Mouse (Mus musculus): ENCODE measurements around the gene Olfr1204.

DNA sequence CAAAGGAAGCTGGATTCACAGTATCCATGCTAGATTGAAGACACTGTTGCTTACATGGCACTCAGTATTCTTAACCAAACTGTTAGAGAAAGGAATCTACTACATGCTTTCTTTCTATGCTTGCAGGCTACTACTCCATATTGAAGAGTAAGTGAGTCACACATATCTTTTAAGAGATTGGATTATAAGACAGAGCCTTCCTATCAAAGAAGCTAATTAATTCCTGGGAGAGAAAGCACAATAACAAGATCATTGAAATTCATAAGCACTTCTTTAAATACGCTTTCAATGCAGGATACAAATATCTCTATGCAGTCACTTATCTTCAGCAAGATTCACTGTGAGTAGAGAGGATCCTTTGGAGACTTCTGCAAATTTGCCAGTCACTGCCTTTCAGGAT, 34.9 kb upstream of the Olfr1204 start, which contains the start of gene Olfr1202:
- TF ChIP-seq CTCF (conservative IDR thresholded peaks at IDR 0.05; ENCODE audit: low read length) (no peak), POU5F1 (IDR thresholded peaks at IDR 0.05; ENCODE audit: borderline replicate concordance, low read length) (no peak), NANOG (IDR thresholded peaks at IDR 0.05; ENCODE audit: borderline replicate concordance, low read length) (no peak)
